Comparison of ENCODE assay signal across 32 mouse cellular contexts in the genomic region with DNA sequence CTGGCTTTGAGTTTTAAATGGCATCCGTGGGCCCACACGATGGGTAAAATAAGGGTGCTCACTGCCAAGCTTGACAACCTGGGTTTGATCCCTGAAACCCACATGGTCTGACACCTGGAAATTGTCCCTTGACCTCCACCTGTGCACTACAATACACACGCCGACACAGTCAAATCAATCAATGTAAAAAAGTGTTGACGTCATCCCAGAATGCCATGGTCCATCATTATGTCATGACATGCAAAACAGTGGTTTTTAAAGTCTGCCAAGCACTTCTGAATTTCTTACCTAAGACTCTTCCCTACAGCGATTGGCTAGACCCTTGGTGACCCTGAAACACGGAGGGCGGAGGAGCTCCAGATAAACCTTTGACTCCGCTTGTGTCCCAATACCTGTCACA. TPM values are rescaled to one million over a fixed set of nuclear protein-coding genes. Genes with fewer than 3 reads are reported as not detected.
"Had no signal": no experiment of that assay in that cellular context is flagged by ENCODE, and none has a peak within 500 bp of the region (broad histone marks: within the 10 kb centered on the region; RNA-seq: fewer than 3 reads in every experiment).

No protein-coding gene starts in this region.

- H3K27ac ChIP-seq: left cerebral cortex, adult 2 months; limb, embryonic 10.5 days; limb, embryonic 12.5 days; limb, embryonic 13.5 days; limb, embryonic 15.5 days; liver, embryonic 13.5 days; liver, embryonic 14.5 days; liver, embryonic 15.5 days; lung, embryonic 15.5 days; macrophage; midbrain, embryonic 10.5 days; midbrain, embryonic 12.5 days; midbrain, embryonic 13.5 days; midbrain, embryonic 15.5 days; neural tube, embryonic 12.5 days had no signal

- H3K9me3 ChIP-seq: limb, embryonic 10.5 days; limb, embryonic 12.5 days; limb, embryonic 13.5 days; limb, embryonic 15.5 days; liver, embryonic 13.5 days; liver, embryonic 15.5 days; lung, embryonic 15.5 days; midbrain, embryonic 10.5 days; midbrain, embryonic 12.5 days; midbrain, embryonic 13.5 days; midbrain, embryonic 15.5 days; neural tube, embryonic 12.5 days had no signal

- ATAC-seq: lung, postnatal 0 days; midbrain, embryonic 13.5 days; midbrain, embryonic 15.5 days; midbrain, embryonic 16.5 days had no signal

- H3K9ac ChIP-seq: limb, embryonic 12.5 days; limb, embryonic 13.5 days; limb, embryonic 15.5 days; liver, embryonic 13.5 days; liver, embryonic 14.5 days; liver, embryonic 15.5 days; lung, embryonic 14.5 days; lung, embryonic 15.5 days; midbrain, embryonic 12.5 days; midbrain, embryonic 13.5 days; midbrain, embryonic 15.5 days; neural tube, embryonic 12.5 days had no signal

- H3K4me2 ChIP-seq: limb, embryonic 12.5 days; limb, embryonic 13.5 days; limb, embryonic 15.5 days; liver, embryonic 13.5 days; liver, embryonic 15.5 days; lung, embryonic 14.5 days; lung, embryonic 15.5 days; midbrain, embryonic 11.5 days; midbrain, embryonic 12.5 days; midbrain, embryonic 13.5 days; midbrain, embryonic 15.5 days; neural tube, embryonic 12.5 days had no signal

- DNase-seq: left cerebral cortex, postnatal 4 days; liver; liver, embryonic 13.5 days; lung, adult 18-20 months; lung, adult 2 months; lung, embryonic 14.5 days; lung, postnatal 10 days; lung, postnatal 14 days; lung, postnatal 36 days; lung, postnatal 4 days had no signal

- H3K36me3 ChIP-seq: limb, embryonic 10.5 days; limb, embryonic 12.5 days; limb, embryonic 13.5 days; limb, embryonic 15.5 days; liver, embryonic 13.5 days; liver, embryonic 15.5 days; lung, embryonic 15.5 days; midbrain, embryonic 10.5 days; midbrain, embryonic 12.5 days; midbrain, embryonic 13.5 days; midbrain, embryonic 15.5 days; neural tube, embryonic 12.5 days had no signal

- H3K4me1 ChIP-seq: liver, embryonic 13.5 days; liver, embryonic 15.5 days; megakaryocyte, embryonic 14.5 days had no signal

- H3K4me3 ChIP-seq: left cerebral cortex, adult 2 months; limb, embryonic 10.5 days; limb, embryonic 12.5 days; limb, embryonic 13.5 days; limb, embryonic 15.5 days; liver, embryonic 13.5 days; liver, embryonic 15.5 days; lung, embryonic 15.5 days; megakaryocyte, embryonic 14.5 days; midbrain, embryonic 10.5 days; midbrain, embryonic 12.5 days; midbrain, embryonic 13.5 days; midbrain, embryonic 15.5 days; myocyte; neural tube, embryonic 12.5 days had no signal

- H3K27me3 ChIP-seq: limb, embryonic 12.5 days; limb, embryonic 13.5 days; limb, embryonic 15.5 days; liver, embryonic 13.5 days; liver, embryonic 15.5 days; lung, embryonic 15.5 days; megakaryocyte, embryonic 14.5 days; midbrain, embryonic 12.5 days; midbrain, embryonic 13.5 days; midbrain, embryonic 15.5 days; neural tube, embryonic 12.5 days had no signal

RNA-seq across cellular contexts. Expression of a gene that starts 23.9 kb away (rescaled TPM):
- total RNA-seq: megakaryocyte, adult 5-6 weeks; megakaryocyte-erythroid progenitor cell, adult 5-6 weeks; monocyte, adult 5-6 weeks had no signal
- polyA plus RNA-seq: macrophage had no signal
